In genomic region chr16:64885547-64885946, GRCm38 (mm10) we compare ENCODE assay signal across 21 mouse cellular contexts. TPM values are rescaled to one million over a fixed set of nuclear protein-coding genes. Genes with fewer than 3 reads are reported as not detected.
DNase-seq lines count a peak whose midpoint lies in the region; ATAC-seq and TF ChIP-seq lines count a peak whose summit lies in the region.
"Had no signal": no experiment of that assay in that cellular context is flagged by ENCODE, and none has a peak within 500 bp of the region (broad histone marks: within the 10 kb centered on the region; RNA-seq: fewer than 3 reads in every experiment).

No protein-coding gene starts in this region.

- WGBS in heart, adult 2 months: 50% methylated on average over 4 of the region's 4 CpGs
- WGBS in hindbrain, embryonic 11.5 days: 42% methylated on average over 4 of the region's 4 CpGs
- WGBS in liver, postnatal 0 days (ENCODE audit: insufficient replicate concordance): 47% methylated on average over 4 of the region's 4 CpGs

- no peaks in the 10 kb centered on the region for H3K79me2 ChIP-seq in heart, adult 2 months (replicated peaks; ENCODE audit: control insufficient read depth, insufficient read depth, low read length)

- no peak for TF ChIP-seq EP300 in heart, adult 2 months (IDR thresholded peaks at IDR 0.05; ENCODE audit: insufficient read depth, low read depth, low read length)
- TF ChIP-seq EP300 in liver, postnatal 0 days (IDR thresholded peaks at IDR 0.05; ENCODE audit: low read depth): no peak

- in situ Hi-C loops in ES-E14 (cut with MboI; ENCODE audit: low sequenced_read_pairs in 2 of 2, unreplicated experiment in 2 of 2): loop anchor here in 1 of 2 experiments (10.0 kb wide), 1 partner anchor 121 kb away; no protein-coding TSS in a partner anchor

- H3K27ac ChIP-seq in heart, adult 2 months: no peak overlapping the region
- peak overlapping the region; percentile 90; the same call in 1 of the 2 replicates for H3K27ac ChIP-seq in ES-E14 (ENCODE audit: insufficient read depth, low read depth, low read length, poor library complexity, severe bottlenecking)
- no peak overlapping the region for H3K27ac ChIP-seq in hindbrain, embryonic 11.5 days (ENCODE audit: low read depth, low read length)
- H3K27ac ChIP-seq in liver, postnatal 0 days (ENCODE audit: low read depth): no peak overlapping the region
- H3K27ac ChIP-seq: embryonic facial prominence, embryonic 13.5 days; forebrain, embryonic 12.5 days; forebrain, embryonic 15.5 days; hindbrain, embryonic 13.5 days had no signal

- H3K4me3 ChIP-seq in heart, adult 2 months: no peak overlapping the region
- no peak overlapping the region for H3K4me3 ChIP-seq in ES-E14 (ENCODE audit: insufficient read depth in 1 of 2, low read depth in 1 of 2, low read length in 2 of 2, poor library complexity in 1 of 2, severe bottlenecking in 1 of 2)
- no peak overlapping the region for H3K4me3 ChIP-seq in hindbrain, embryonic 11.5 days (ENCODE audit: low read depth, low read length)
- H3K4me3 ChIP-seq in liver, postnatal 0 days (ENCODE audit: low read depth, low read length): no peak overlapping the region
- H3K4me3 ChIP-seq: embryonic facial prominence, embryonic 10.5 days; embryonic facial prominence, embryonic 13.5 days; erythroblast, embryonic 14.5 days; forebrain, embryonic 12.5 days; forebrain, embryonic 15.5 days; hindbrain, embryonic 13.5 days had no signal

- peaks cover 4% of the 10 kb centered on the region for H3K4me1 ChIP-seq in heart, adult 2 months (ENCODE audit: control insufficient read depth, insufficient read depth, low read length)
- H3K4me1 ChIP-seq in ES-E14 (ENCODE audit: control insufficient read depth in 2 of 2, insufficient read depth in 2 of 2, low read length in 2 of 2, poor library complexity in 1 of 2): peaks cover 8 to 9% of the 10 kb centered on the region in 2 experiments; a peak in 3 of 4 replicates
- no peaks in the 10 kb centered on the region for H3K4me1 ChIP-seq in hindbrain, embryonic 11.5 days (replicated peaks; ENCODE audit: control insufficient read depth, insufficient read depth, low read length)
- H3K4me1 ChIP-seq in liver, postnatal 0 days (ENCODE audit: insufficient read depth): peaks cover 8% of the 10 kb centered on the region; the same call in 1 of the 2 replicates
- H3K4me1 ChIP-seq: forebrain, embryonic 15.5 days; hindbrain, embryonic 13.5 days had no signal

- intact Hi-C loops in heart, adult 2 months (cut with DNase I): no loop called here

- H3K27me3 ChIP-seq in heart, adult 2 months (ENCODE audit: control insufficient read depth, insufficient read depth, low read length): no peaks in the 10 kb centered on the region
- no peaks in the 10 kb centered on the region for H3K27me3 ChIP-seq in hindbrain, embryonic 11.5 days (ENCODE audit: control insufficient read depth, insufficient read depth, low read length)
- H3K27me3 ChIP-seq in liver, postnatal 0 days (ENCODE audit: insufficient read depth, low read length): no peaks in the 10 kb centered on the region
- H3K27me3 ChIP-seq: embryonic facial prominence, embryonic 13.5 days; forebrain, embryonic 12.5 days; forebrain, embryonic 15.5 days; hindbrain, embryonic 13.5 days had no signal

- H3K36me3 ChIP-seq in heart, adult 2 months (ENCODE audit: control insufficient read depth, insufficient read depth, low read length): no peaks in the 10 kb centered on the region
- H3K36me3 ChIP-seq in ES-E14 (ENCODE audit: control insufficient read depth, insufficient read depth, low read length, poor library complexity, severe bottlenecking): no peaks in the 10 kb centered on the region; the same call in 1 of the 2 replicates
- H3K36me3 ChIP-seq in hindbrain, embryonic 11.5 days (ENCODE audit: control insufficient read depth, insufficient read depth, low read length): no peaks in the 10 kb centered on the region
- H3K36me3 ChIP-seq in liver, postnatal 0 days (replicated peaks; ENCODE audit: insufficient read depth, low read length): no peaks in the 10 kb centered on the region
- H3K36me3 ChIP-seq: embryonic facial prominence, embryonic 10.5 days; embryonic facial prominence, embryonic 13.5 days; forebrain, embryonic 12.5 days; forebrain, embryonic 15.5 days; hindbrain, embryonic 13.5 days had no signal

- TF ChIP-seq CTCF in heart, adult 2 months (IDR thresholded peaks at IDR 0.05): no peak
- TF ChIP-seq CTCF in liver, postnatal 0 days (IDR thresholded peaks at IDR 0.05; ENCODE audit: low read depth): no peak

- H3K9me3 ChIP-seq in ES-E14 (ENCODE audit: control insufficient read depth, insufficient read depth, low read depth, low read length): no peaks in the 10 kb centered on the region; the same call in 1 of the 2 replicates
- no peaks in the 10 kb centered on the region for H3K9me3 ChIP-seq in hindbrain, embryonic 11.5 days (ENCODE audit: control insufficient read depth, low read length)
- no peaks in the 10 kb centered on the region; the same call in 1 of the 2 replicates for H3K9me3 ChIP-seq in liver, postnatal 0 days (ENCODE audit: low read length)
- H3K9me3 ChIP-seq: forebrain, embryonic 15.5 days had no signal

- no peak overlapping the region for H3K9ac ChIP-seq in heart, adult 2 months (ENCODE audit: low read depth, low read length)
- no peak overlapping the region for H3K9ac ChIP-seq in ES-E14 (ENCODE audit: insufficient read depth, low read depth, low read length, poor library complexity, severe bottlenecking)
- no peak overlapping the region for H3K9ac ChIP-seq in hindbrain, embryonic 11.5 days (ENCODE audit: low read depth, low read length)
- H3K9ac ChIP-seq in liver, postnatal 0 days (replicated peaks): no peak overlapping the region
- H3K9ac ChIP-seq: embryonic facial prominence, embryonic 13.5 days; forebrain, embryonic 12.5 days; forebrain, embryonic 15.5 days; hindbrain, embryonic 13.5 days had no signal

- no peak for ATAC-seq in hindbrain, embryonic 11.5 days (ENCODE audit: low FRiP score)
- ATAC-seq in liver, postnatal 0 days: no peak
- ATAC-seq: CD4-positive, CD25-positive, alpha-beta regulatory T cell, adult 4 months; forebrain, embryonic 15.5 days; hindbrain, embryonic 16.5 days; intestine, embryonic 16.5 days had no signal

- H3K4me2 ChIP-seq in hindbrain, embryonic 11.5 days (replicated peaks; ENCODE audit: low read depth, low read length): no peak overlapping the region
- no peak overlapping the region for H3K4me2 ChIP-seq in liver, postnatal 0 days (ENCODE audit: low read depth, low read length)
- H3K4me2 ChIP-seq: embryonic facial prominence, embryonic 13.5 days; forebrain, embryonic 12.5 days; forebrain, embryonic 15.5 days; heart, embryonic 11.5 days; hindbrain, embryonic 13.5 days had no signal

- peak; percentile 29 for DNase-seq in heart, adult 11 months
- DNase-seq in heart, adult 2 months: no peak
- DNase-seq in ES-E14 (ENCODE audit: low read depth, low spot score) (no peak), ZHBTc4 (ENCODE audit: low read depth, low spot score) (peak; percentile 93)
- DNase-seq in hindbrain, embryonic 11.5 days (ENCODE audit: low spot score): no peak
- DNase-seq in liver, postnatal 0 days: no peak
- DNase-seq: cerebellum, adult 18-20 months; cerebellum, adult 9-10 months; cerebellum, postnatal 14 days; gastrocnemius, postnatal 25 days; kidney, adult 18-20 months had no signal

- no peak for TF ChIP-seq POLR2A in heart, adult 2 months (IDR thresholded peaks at IDR 0.05; ENCODE audit: insufficient read depth, low read depth, low read length)

TF ChIP-seq in ES-E14, 5 proteins besides CTCF, POLR2A, EP300 and RAD21:
- TF ChIP-seq MAFK (IDR thresholded peaks at IDR 0.05; ENCODE audit: insufficient read depth, low read depth, low read length) (0 out of 2 replicates have a peak, but pooled peaks have one; percentile 13), CHD2 (IDR thresholded peaks at IDR 0.05; ENCODE audit: low read depth, low read length) (peak; percentile 40; the same call in 1 of the 2 replicates), ZNF384 (IDR thresholded peaks at IDR 0.05; ENCODE audit: low read depth, low read length) (0 out of 2 replicates have a peak, but pooled peaks have one; percentile 2), ZC3H11A (IDR thresholded peaks at IDR 0.05; ENCODE audit: borderline replicate concordance, low read depth, low read length) (no peak), HCFC1 (IDR thresholded peaks at IDR 0.05; ENCODE audit: borderline replicate concordance, insufficient read depth, low read length) (no peak)

RNA-seq across cellular contexts. Expression of gene Cggbp1, which starts 33.8 kb away (rescaled TPM):
- 10 to 100 TPM; 37.1 to 37.4 TPM for total RNA-seq in heart, adult 2 months (2021)
- 7.9 and 17.9 TPM in 2 replicates for polyA plus RNA-seq in heart, adult 2 months (2012; rRNA removed)
- 63.9 and 75.4 TPM in 2 replicates for total RNA-seq in ES-E14 (2012; rRNA removed)
- 109 and 125 TPM in 2 replicates for polyA plus RNA-seq in hindbrain, embryonic 11.5 days (2014; fragmentation: Nextera tagmentation; extraction: Ambion mirVana)
- polyA plus RNA-seq in liver, postnatal 0 days (2015; fragmentation: Nextera tagmentation; extraction: Ambion mirVana): 22.7 and 23.8 TPM in 2 replicates

RNA-seq across cellular contexts. Expression of gene Zfp654, which starts 34.1 kb away (rescaled TPM):
- 10 to 100 TPM in 1 of 2 experiments, 1 to 10 TPM in 1; 7.2 to 10.6 TPM for total RNA-seq in heart, adult 2 months (2021)
- polyA plus RNA-seq in heart, adult 2 months (2012; rRNA removed): 1.3 and 2.9 TPM in 2 replicates
- 16.1 and 19.4 TPM in 2 replicates for total RNA-seq in ES-E14 (2012; rRNA removed)
- 7.6 and 9.6 TPM in 2 replicates for polyA plus RNA-seq in hindbrain, embryonic 11.5 days (2014; fragmentation: Nextera tagmentation; extraction: Ambion mirVana)
- polyA plus RNA-seq in liver, postnatal 0 days (2015; fragmentation: Nextera tagmentation; extraction: Ambion mirVana): 2.1 TPM in 2 replicates

Comparison
In these comparisons a context has a peak if more than half of its experiments do, and no peak if none do; other contexts are left out.
1. DNase-seq: peak in heart, adult 11 months (single experiment) and ZHBTc4 (single experiment); none in heart, adult 2 months (0 of 2), ES-E14 (single experiment), hindbrain, embryonic 11.5 days (single experiment) and liver, postnatal 0 days (single experiment).